Mouse (Mus musculus): Measurements from ENCODE around the gene Tbc1d8. TPM values are rescaled to one million over a fixed set of nuclear protein-coding genes. Genes with fewer than 3 reads are reported as not detected.

The Tbc1d8 gene
- total and polyA plus RNA-seq, 2 experiments from 2014 or later = 7.8 to 17.4 TPM

DNA sequence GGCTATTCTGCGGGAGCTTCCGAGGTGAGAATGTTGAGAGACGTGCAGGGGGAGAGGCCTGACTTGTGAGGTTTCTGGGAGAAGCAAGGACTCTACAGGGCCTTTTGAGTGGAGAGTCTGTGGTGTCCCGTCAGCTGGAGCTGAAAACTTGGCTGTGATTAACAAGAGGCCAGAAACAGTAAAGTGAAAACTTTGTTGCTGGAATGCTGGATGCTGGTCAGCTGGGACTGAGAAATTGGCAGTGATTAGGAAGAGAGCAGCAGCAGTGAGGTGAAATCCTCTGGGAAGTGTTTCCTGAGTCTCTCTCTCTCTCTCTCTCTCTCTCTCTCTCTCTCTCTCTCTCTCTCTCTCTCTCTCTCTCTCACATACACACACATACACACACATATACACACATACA is 136.7 kb downstream of the Tbc1d8 start:
- Histone ChIP-seq H3K4me2 (ENCODE audit: low read depth, low read length) (no peak overlapping the region), H3K36me3 (ENCODE audit: insufficient read depth, low read length) (no peaks in the 10 kb centered on the region), H3K4me3 (ENCODE audit: low read length) (no peak overlapping the region), H3K27me3 (ENCODE audit: insufficient read depth, low read length) (no peaks in the 10 kb centered on the region), H3K4me1 (ENCODE audit: insufficient read depth, low read length) (no peaks in the 10 kb centered on the region), H3K27ac (no peak overlapping the region), H3K9me3 (ENCODE audit: low read length) (no peaks in the 10 kb centered on the region), H3K9ac (replicated peaks; ENCODE audit: low read length) (no peak overlapping the region)
- DNase-seq (ENCODE audit: low spot score) (no peak), ATAC-seq (no peak)
- WGBS = 81% methylated on average over 4 of the region's 4 CpGs
- no peak for TF ChIP-seq CTCF (IDR thresholded peaks at IDR 0.05; ENCODE audit: low read depth)

DNA sequence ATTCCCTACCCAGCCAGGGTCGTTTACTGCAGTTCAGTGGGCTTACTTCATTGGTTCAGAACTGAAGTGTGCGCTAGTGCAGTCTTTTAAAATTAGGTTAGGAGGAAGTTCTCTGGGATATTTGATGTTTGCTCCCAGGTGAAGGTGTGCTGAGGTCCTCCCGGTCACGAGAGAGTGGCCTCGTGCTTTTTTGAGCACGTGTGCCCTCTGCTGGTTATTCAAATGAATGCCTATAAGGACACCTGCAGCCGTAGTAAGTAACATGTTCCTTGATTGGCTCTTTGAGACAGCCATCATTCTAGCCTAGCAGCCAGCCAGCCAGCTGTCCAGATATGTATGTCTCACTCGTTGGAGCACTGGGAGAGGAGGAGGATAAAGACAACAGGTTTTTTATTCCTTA is 137.9 kb downstream of the Tbc1d8 start:
- H3K9ac ChIP-seq (replicated peaks; ENCODE audit: low read length) = no peak overlapping the region
- H3K4me1 ChIP-seq (ENCODE audit: insufficient read depth, low read length) = no peaks in the 10 kb centered on the region
- H3K4me3 ChIP-seq (ENCODE audit: low read length) = no peak overlapping the region
- ATAC-seq (peak; percentile 78), DNase-seq (ENCODE audit: low spot score) (peak; percentile 82)
- H3K27ac ChIP-seq = no peak overlapping the region
- no peak overlapping the region for H3K4me2 ChIP-seq (ENCODE audit: low read depth, low read length)
- WGBS = 21% methylated on average over 8 of the region's 8 CpGs
- H3K36me3 ChIP-seq (ENCODE audit: insufficient read depth, low read length) = no peaks in the 10 kb centered on the region
- H3K9me3 ChIP-seq (ENCODE audit: low read length) = no peaks in the 10 kb centered on the region
- H3K27me3 ChIP-seq (ENCODE audit: insufficient read depth, low read length) = no peaks in the 10 kb centered on the region
- peak; percentile 86 for TF ChIP-seq CTCF (IDR thresholded peaks at IDR 0.05; ENCODE audit: low read depth)

- H3K4me1 ChIP-seq (ENCODE audit: insufficient read depth, low read length) = no peaks in the 10 kb centered on the region
- ATAC-seq (no peak), DNase-seq (ENCODE audit: low spot score) (no peak)
- no peaks in the 10 kb centered on the region for H3K27me3 ChIP-seq (ENCODE audit: insufficient read depth, low read length)
- no peaks in the 10 kb centered on the region for H3K9me3 ChIP-seq (ENCODE audit: low read length)
- TF ChIP-seq CTCF (IDR thresholded peaks at IDR 0.05; ENCODE audit: low read depth) = no peak
- no peaks in the 10 kb centered on the region for H3K36me3 ChIP-seq (ENCODE audit: insufficient read depth, low read length)
- no peak overlapping the region for H3K27ac ChIP-seq
- H3K9ac ChIP-seq (replicated peaks; ENCODE audit: low read length) = no peak overlapping the region
- WGBS = 79% methylated on average over 6 of the region's 6 CpGs
- H3K4me3 ChIP-seq (ENCODE audit: low read length) = no peak overlapping the region
- H3K4me2 ChIP-seq (ENCODE audit: low read depth, low read length) = no peak overlapping the region
Measured at GRCm38 (mm10) chr1:39340156-39340555, 138.4 kb downstream of the Tbc1d8 start.

DNA sequence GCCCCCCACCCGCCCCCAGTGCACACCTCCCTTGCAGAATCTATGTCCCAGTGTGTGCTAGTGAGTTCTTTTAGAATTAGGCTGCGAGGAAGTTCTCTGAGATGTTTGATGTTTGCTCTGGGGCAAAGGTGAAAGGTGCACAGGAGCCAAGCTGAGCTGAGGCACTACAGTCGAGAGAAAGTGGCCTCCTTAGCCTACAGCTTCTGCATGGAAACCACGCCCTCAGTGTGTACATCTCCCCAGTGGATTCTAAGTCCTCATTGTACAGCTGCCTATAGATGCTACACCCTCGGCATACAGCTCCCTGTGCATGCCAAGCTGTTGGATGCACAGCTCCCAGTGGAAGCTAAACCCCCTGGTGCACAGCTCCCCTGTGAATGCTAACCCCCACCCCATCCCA is 139.1 kb downstream of the Tbc1d8 start:
- ATAC-seq (no peak), DNase-seq (ENCODE audit: low spot score) (no peak)
- Histone ChIP-seq H3K4me2 (ENCODE audit: low read depth, low read length) (no peak overlapping the region), H3K9ac (replicated peaks; ENCODE audit: low read length) (no peak overlapping the region), H3K4me1 (ENCODE audit: insufficient read depth, low read length) (no peaks in the 10 kb centered on the region), H3K36me3 (ENCODE audit: insufficient read depth, low read length) (no peaks in the 10 kb centered on the region), H3K4me3 (ENCODE audit: low read length) (no peak overlapping the region), H3K27ac (no peak overlapping the region), H3K27me3 (ENCODE audit: insufficient read depth, low read length) (no peaks in the 10 kb centered on the region), H3K9me3 (ENCODE audit: low read length) (no peaks in the 10 kb centered on the region)
- WGBS = 53% methylated on average over 5 of the region's 5 CpGs
- no peak for TF ChIP-seq CTCF (IDR thresholded peaks at IDR 0.05; ENCODE audit: low read depth)

GRCm38 (mm10) chr1:39338831-39339230 is 139.7 kb downstream of the Tbc1d8 start:
- DNase-seq (ENCODE audit: low spot score) = no peak
- no peak overlapping the region for H3K4me3 ChIP-seq (ENCODE audit: low read length)
- no peak overlapping the region for H3K9ac ChIP-seq (replicated peaks; ENCODE audit: low read length)
- 78% methylated on average over 10 of the region's 10 CpGs for WGBS
- ATAC-seq = no peak
- H3K9me3 ChIP-seq (ENCODE audit: low read length) = no peaks in the 10 kb centered on the region
- no peaks in the 10 kb centered on the region for H3K4me1 ChIP-seq (ENCODE audit: insufficient read depth, low read length)
- TF ChIP-seq CTCF (IDR thresholded peaks at IDR 0.05; ENCODE audit: low read depth) = no peak
- H3K36me3 ChIP-seq (ENCODE audit: insufficient read depth, low read length) = no peaks in the 10 kb centered on the region
- H3K27ac ChIP-seq = no peak overlapping the region
- no peaks in the 10 kb centered on the region for H3K27me3 ChIP-seq (ENCODE audit: insufficient read depth, low read length)
- H3K4me2 ChIP-seq (ENCODE audit: low read depth, low read length) = no peak overlapping the region

- WGBS = 75% methylated on average over 8 of the region's 8 CpGs
- Histone ChIP-seq H3K27me3 (ENCODE audit: insufficient read depth, low read length) (no peaks in the 10 kb centered on the region), H3K4me1 (ENCODE audit: insufficient read depth, low read length) (no peaks in the 10 kb centered on the region), H3K36me3 (ENCODE audit: insufficient read depth, low read length) (no peaks in the 10 kb centered on the region), H3K9ac (replicated peaks; ENCODE audit: low read length) (no peak overlapping the region), H3K4me3 (ENCODE audit: low read length) (no peak overlapping the region), H3K9me3 (ENCODE audit: low read length) (no peaks in the 10 kb centered on the region), H3K4me2 (ENCODE audit: low read depth, low read length) (no peak overlapping the region), H3K27ac (no peak overlapping the region)
- DNase-seq (ENCODE audit: low spot score) (no peak), ATAC-seq (no peak)
- no peak for TF ChIP-seq CTCF (IDR thresholded peaks at IDR 0.05; ENCODE audit: low read depth)
Measured at GRCm38 (mm10) chr1:39336788-39337187, 141.8 kb downstream of the Tbc1d8 start.

GRCm38 (mm10) chr1:39335561-39336196 is 142.9 kb downstream of the Tbc1d8 start:
- Histone ChIP-seq H3K9me3 (ENCODE audit: low read length) (no peaks in the 10 kb centered on the region), H3K27ac (no peak overlapping the region), H3K9ac (replicated peaks; ENCODE audit: low read length) (no peak overlapping the region), H3K4me1 (ENCODE audit: insufficient read depth, low read length) (no peaks in the 10 kb centered on the region), H3K36me3 (ENCODE audit: insufficient read depth, low read length) (no peaks in the 10 kb centered on the region), H3K27me3 (ENCODE audit: insufficient read depth, low read length) (no peaks in the 10 kb centered on the region), H3K4me3 (ENCODE audit: low read length) (no peak overlapping the region), H3K4me2 (ENCODE audit: low read depth, low read length) (no peak overlapping the region)
- TF ChIP-seq CTCF (IDR thresholded peaks at IDR 0.05; ENCODE audit: low read depth) = no peak
- 37% methylated on average over 15 of the region's 15 CpGs for WGBS
- ATAC-seq (no peak), DNase-seq (ENCODE audit: low spot score) (no peak)

Data from hindbrain, postnatal 0 days (tissue).